Mouse (Mus musculus) stomach, embryonic 15.5 days (tissue): ENCODE measurements around the gene 1600015I10Rik. TPM values are rescaled to one million over a fixed set of nuclear protein-coding genes. Genes with fewer than 3 reads are reported as not detected.

Experiments used
- ATAC-seq: fragments of 200-750 bp; cut with Nextera tagmentation; 2 replicates; pipeline ENCODE4 v1.8.0; 2017; ENCODE audit warnings: low read depth, moderate number of reproducible peaks, moderate TSS enrichment; ENCODE audit not compliant: insufficient read depth, low FRiP score
- H3K27ac ChIP-seq: fragments of 300-500 bp; sonication (generic); 2 replicates; pipeline ENCODE4 v1.5.1; 2015; ENCODE audit warnings: mild to moderate bottlenecking, inconsistent platforms
- H3K27me3 ChIP-seq: fragments of 300-500 bp; sonication (generic); replicated peaks from 2 replicates; pipeline ENCODE4 v1.6.1; 2015; ENCODE audit warnings: inconsistent platforms
- H3K36me3 ChIP-seq: fragments of 300-500 bp; sonication (generic); 2 replicates; pipeline ENCODE4 v1.6.1; 2015; ENCODE audit warnings: inconsistent platforms
- H3K4me1 ChIP-seq: fragments of 300-500 bp; sonication (generic); 2 replicates; pipeline ENCODE4 v1.6.1; 2015; ENCODE audit warnings: inconsistent platforms
- H3K4me2 ChIP-seq: fragments of 300-500 bp; sonication (generic); 2 replicates; pipeline ENCODE4 v1.6.1; 2015; ENCODE audit warnings: mild to moderate bottlenecking, inconsistent platforms
- H3K4me3 ChIP-seq: fragments of 300-500 bp; sonication (generic); replicated peaks from 2 replicates; pipeline ENCODE4 v1.5.1; 2015; ENCODE audit warnings: inconsistent platforms
- H3K9ac ChIP-seq: fragments of 300-500 bp; sonication (generic); 2 replicates; pipeline ENCODE4 v1.6.1; 2015; ENCODE audit warnings: inconsistent platforms
- H3K9me3 ChIP-seq: fragments of 300-500 bp; sonication (generic); 2 replicates; pipeline ENCODE4 v1.6.1; 2016; ENCODE audit warnings: inconsistent platforms
- WGBS: fragments of 180-500 bp; shearing (Covaris S2); methylation state at CpG from one replicate; pipeline ENCODE4 v1.1.7; 2015; 5-methylcytosine and 5-hydroxymethylcytosine counted together
- polyA plus RNA-seq: library from polyadenylated mRNA; unstranded; fragments of >200 nt; fragmentation: Nextera tagmentation; extraction: Ambion mirVana; gene quantifications from 2 replicates; pipeline ENCODE4 v1.2.1, GENCODE M21; 2015

Gene 1600015I10Rik
- polyA plus RNA-seq, 1 experiment from 2014 or later: not detected

DNA sequence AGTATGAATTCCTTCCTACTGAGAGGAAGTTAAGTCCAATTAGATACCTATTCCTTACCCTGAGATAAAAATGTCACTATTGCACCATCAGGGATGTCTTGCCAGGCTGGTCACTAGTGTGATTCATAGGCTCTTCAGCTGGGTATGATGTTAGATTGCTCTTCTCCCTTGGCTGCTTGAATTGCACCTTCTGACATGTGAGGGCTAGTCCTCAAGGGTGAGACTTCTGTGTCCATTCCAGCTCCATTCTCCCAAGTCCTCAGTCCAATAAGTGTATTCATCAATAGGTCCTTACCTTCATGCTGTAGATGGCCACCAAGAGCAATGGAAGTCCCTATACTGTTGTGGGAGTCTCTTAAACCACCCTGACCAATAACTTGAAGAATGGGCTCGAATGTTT lies 49.9 kb downstream of the 1600015I10Rik start:
- H3K4me1 ChIP-seq: no peaks in the 10 kb centered on the region
- H3K9me3 ChIP-seq: no peaks in the 10 kb centered on the region
- H3K27me3 ChIP-seq: no peaks in the 10 kb centered on the region
- WGBS: 48% methylated on average over 1 of the region's 1 CpGs
- no peak overlapping the region for H3K4me2 ChIP-seq
- H3K27ac ChIP-seq: no peak overlapping the region
- no peak for ATAC-seq
- H3K9ac ChIP-seq: no peak overlapping the region
- H3K4me3 ChIP-seq: no peak overlapping the region
- no peaks in the 10 kb centered on the region for H3K36me3 ChIP-seq

DNA sequence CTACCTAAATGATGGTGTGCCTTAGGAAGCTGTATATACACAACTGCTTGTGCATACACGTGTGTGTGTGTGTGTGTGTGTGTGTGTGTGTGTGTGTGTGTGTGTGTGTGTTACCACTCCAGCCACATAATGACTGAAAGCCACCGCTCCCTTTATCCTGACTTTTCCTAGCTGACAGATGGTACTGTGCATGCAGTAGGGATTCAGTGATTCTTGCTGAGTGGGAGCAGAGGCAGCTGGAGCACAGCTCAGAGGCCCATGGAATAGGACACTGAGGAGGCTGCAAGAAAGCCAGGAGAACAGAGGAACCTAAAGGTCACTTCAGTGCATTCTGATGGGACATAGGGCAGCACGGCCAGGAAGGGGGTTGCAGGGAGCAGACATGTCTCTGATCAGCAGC lies 52.6 kb downstream of the 1600015I10Rik start:
- WGBS: 75% methylated on average over 3 of the region's 3 CpGs
- H3K27ac ChIP-seq: no peak overlapping the region
- no peak overlapping the region for H3K9ac ChIP-seq
- no peaks in the 10 kb centered on the region for H3K36me3 ChIP-seq
- H3K4me1 ChIP-seq: no peaks in the 10 kb centered on the region
- no peak overlapping the region for H3K4me2 ChIP-seq
- no peak overlapping the region for H3K4me3 ChIP-seq
- no peak for ATAC-seq
- H3K9me3 ChIP-seq: no peaks in the 10 kb centered on the region
- no peaks in the 10 kb centered on the region for H3K27me3 ChIP-seq

Other genes with a start within 250 kb of the 1600015I10Rik start
- gene Gimap4, start 245.3 kb upstream of the 1600015I10Rik start, polyA plus RNA-seq: 20.1 and 22.0 TPM in 2 replicates
- 21.1 and 22.3 TPM in 2 replicates for gene Gimap6, start 221.7 kb upstream of the 1600015I10Rik start, polyA plus RNA-seq
- gene Gm28053, start 211.3 kb upstream of the 1600015I10Rik start, polyA plus RNA-seq: 3.3 and 3.4 TPM in 2 replicates
- gene Gimap7, start 211.3 kb upstream of the 1600015I10Rik start, polyA plus RNA-seq: 0.23 TPM in 1 of 2 replicates, not detected in the other
- 21.8 and 22.2 TPM in 2 replicates for gene Gimap1, start 190.8 kb upstream of the 1600015I10Rik start, polyA plus RNA-seq
- gene Gimap5, start 183.7 kb upstream of the 1600015I10Rik start, polyA plus RNA-seq: 7.5 and 9.2 TPM in 2 replicates
- 0.06 and 0.18 TPM in 2 replicates for gene Gimap3, start 159.0 kb upstream of the 1600015I10Rik start, polyA plus RNA-seq
- 140 and 144 TPM in 2 replicates for gene Tmem176a, start 89.0 kb upstream of the 1600015I10Rik start, polyA plus RNA-seq
- gene Tmem176b, start 88.4 kb upstream of the 1600015I10Rik start, polyA plus RNA-seq: 314 and 315 TPM in 2 replicates
- gene Aoc1, start 57.0 kb upstream of the 1600015I10Rik start, polyA plus RNA-seq: 2.3 and 3.6 TPM in 2 replicates
- gene Doxl2, start 45.1 kb downstream of the 1600015I10Rik start, polyA plus RNA-seq: not detected in 2 replicates
- not detected in 2 replicates for gene Svs1, start 57.0 kb downstream of the 1600015I10Rik start, polyA plus RNA-seq
- 0.26 and 0.34 TPM in 2 replicates for gene Gpnmb, start 106.7 kb downstream of the 1600015I10Rik start, polyA plus RNA-seq
- gene Malsu1, start 143.9 kb downstream of the 1600015I10Rik start, polyA plus RNA-seq: 69.0 and 76.9 TPM in 2 replicates